Mouse (Mus musculus) stomach, postnatal 0 days (tissue): Measurements from ENCODE around the gene Pi4k2b. TPM values are rescaled to one million over a fixed set of nuclear protein-coding genes. Genes with fewer than 3 reads are reported as not detected.
"Not testable (repeated sequence)": the region's sequence is repeated elsewhere in the genome, so short reads cannot be mapped to it uniquely, and the experiment has no call there.

Experiments
- ATAC-seq: fragments of 200-750 bp; cut with Nextera tagmentation; 2 replicates; pipeline ENCODE4 v1.8.0; 2017; ENCODE audit not compliant: low FRiP score, low TSS enrichment
- DNase-seq: peaks from one replicate; pipeline ENCODE4 v3.0.0-alpha.2; 2016; ENCODE audit warnings: low spot score
- H3K27ac ChIP-seq: fragments of 300-500 bp; sonication (generic); replicated peaks from 2 replicates; pipeline ENCODE4 v1.5.1; 2014; ENCODE audit warnings: mild to moderate bottlenecking, control low read depth
- H3K27me3 ChIP-seq: fragments of 300-500 bp; sonication (generic); 2 replicates; pipeline ENCODE4 v1.6.1; 2014; ENCODE audit warnings: low read length; ENCODE audit not compliant: control insufficient read depth, insufficient read depth
- H3K36me3 ChIP-seq: fragments of 300-500 bp; sonication (generic); 2 replicates; pipeline ENCODE4 v1.6.1; 2014; ENCODE audit warnings: low read length, mixed read lengths; ENCODE audit not compliant: control insufficient read depth, insufficient read depth
- H3K4me1 ChIP-seq: fragments of 300-500 bp; sonication (generic); replicated peaks from 2 replicates; pipeline ENCODE4 v1.6.1; 2014; ENCODE audit warnings: antibody characterized with exemption; ENCODE audit not compliant: control insufficient read depth, insufficient read depth
- H3K4me2 ChIP-seq: fragments of 300-500 bp; sonication (generic); replicated peaks from 2 replicates; pipeline ENCODE4 v1.6.1; 2014; ENCODE audit warnings: low read depth, mild to moderate bottlenecking, control low read depth, moderate library complexity
- H3K4me3 ChIP-seq: fragments of 300-500 bp; sonication (generic); 2 replicates; pipeline ENCODE4 v1.5.1; 2014; ENCODE audit warnings: low read depth, low read length, control low read depth
- H3K9ac ChIP-seq: fragments of 300-500 bp; sonication (generic); 2 replicates; pipeline ENCODE4 v1.6.1; 2014; ENCODE audit warnings: mild to moderate bottlenecking, low read length, control low read depth, mixed read lengths
- H3K9me3 ChIP-seq: fragments of 300-500 bp; sonication (generic); 2 replicates; pipeline ENCODE4 v1.6.1; 2016; ENCODE audit warnings: low read length; ENCODE audit not compliant: control insufficient read depth
- CTCF ChIP-seq: IDR thresholded peaks from 2 replicates; pipeline ENCODE4 v1.5.1; 2016; ENCODE audit warnings: antibody characterized with exemption, low read depth, mild to moderate bottlenecking, moderate library complexity
- EP300 ChIP-seq: optimal IDR thresholded peaks from 2 replicates; pipeline ENCODE3; 2016; ENCODE audit warnings: antibody characterized with exemption
- WGBS: fragments of 180-500 bp; shearing (Covaris S2); extraction: QIAGEN DNeasy Blood & Tissue Kit; methylation state at CpG from one replicate; pipeline ENCODE4 v1.1.7; 2014; 5-methylcytosine and 5-hydroxymethylcytosine counted together
- polyA plus RNA-seq: library from polyadenylated mRNA; unstranded; fragments of >200 nt; fragmentation: Nextera tagmentation; extraction: Ambion mirVana; gene quantifications from 2 replicates; pipeline ENCODE4 v1.2.1, GENCODE M21; 2015

Gene Pi4k2b
- polyA plus RNA-seq, 1 experiment from 2014 or later = 29.1 TPM

DNA sequence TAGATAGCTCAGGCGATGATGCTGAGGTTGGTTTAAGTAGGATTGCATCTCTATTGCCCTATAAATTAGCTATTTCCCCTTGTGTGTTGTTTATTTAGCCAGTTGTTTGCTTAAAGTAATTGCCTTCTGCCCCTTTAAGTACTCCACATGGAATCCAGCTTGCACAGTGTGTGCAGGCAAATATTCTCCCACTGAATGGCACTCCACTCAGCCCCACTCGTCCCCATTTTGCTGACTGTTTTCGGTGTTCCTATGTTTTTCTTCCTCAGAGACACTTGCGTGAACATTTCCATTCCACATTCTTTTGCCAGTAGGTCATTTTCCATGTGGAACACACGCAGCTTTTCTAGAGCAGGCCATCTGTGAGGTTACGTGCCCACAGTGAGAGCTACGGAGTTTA is 21.2 kb downstream of the Pi4k2b start:
- Histone ChIP-seq H3K4me1 (no peaks in the 10 kb centered on the region), H3K27ac (no peak overlapping the region), H3K27me3 (no peaks in the 10 kb centered on the region), H3K9ac (no peak overlapping the region), H3K9me3 (no peaks in the 10 kb centered on the region), H3K4me2 (no peak overlapping the region), H3K4me3 (no peak overlapping the region), H3K36me3 (peaks cover 8% of the 10 kb centered on the region)
- no peak for TF ChIP-seq CTCF
- no peak for TF ChIP-seq EP300
- DNase-seq (no peak), ATAC-seq (no peak)
- WGBS = 84% methylated on average over 7 of the region's 7 CpGs

DNA sequence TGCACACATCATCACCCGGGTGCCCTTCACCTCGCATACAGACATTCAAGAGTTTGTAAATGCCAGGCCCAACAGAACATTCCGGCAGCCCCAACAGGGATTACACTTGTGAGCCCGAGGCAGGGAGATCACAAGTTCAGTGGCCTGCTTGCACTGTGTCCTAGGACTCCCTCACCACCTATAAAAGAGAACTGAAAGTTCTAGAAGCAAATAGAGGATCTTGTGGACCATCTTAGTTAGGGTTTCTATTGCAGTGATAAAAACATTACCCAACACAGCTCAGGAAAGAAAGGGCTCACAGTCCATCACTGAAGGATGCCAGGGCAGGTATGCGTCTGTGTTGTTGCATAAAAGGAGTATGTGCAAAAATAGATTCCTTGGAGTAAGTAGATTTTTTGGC is 32.9 kb downstream of the Pi4k2b start:
- Histone ChIP-seq H3K4me3 (no peak overlapping the region), H3K36me3 (peaks cover 7% of the 10 kb centered on the region), H3K4me1 (no peaks in the 10 kb centered on the region), H3K9ac (no peak overlapping the region), H3K9me3 (no peaks in the 10 kb centered on the region), H3K27ac (no peak overlapping the region), H3K27me3 (no peaks in the 10 kb centered on the region), H3K4me2 (no peak overlapping the region)
- TF ChIP-seq EP300 (no peak), CTCF (no peak)
- 91% methylated on average over 5 of the region's 5 CpGs for WGBS
- DNase-seq (no peak), ATAC-seq (no peak)

DNA sequence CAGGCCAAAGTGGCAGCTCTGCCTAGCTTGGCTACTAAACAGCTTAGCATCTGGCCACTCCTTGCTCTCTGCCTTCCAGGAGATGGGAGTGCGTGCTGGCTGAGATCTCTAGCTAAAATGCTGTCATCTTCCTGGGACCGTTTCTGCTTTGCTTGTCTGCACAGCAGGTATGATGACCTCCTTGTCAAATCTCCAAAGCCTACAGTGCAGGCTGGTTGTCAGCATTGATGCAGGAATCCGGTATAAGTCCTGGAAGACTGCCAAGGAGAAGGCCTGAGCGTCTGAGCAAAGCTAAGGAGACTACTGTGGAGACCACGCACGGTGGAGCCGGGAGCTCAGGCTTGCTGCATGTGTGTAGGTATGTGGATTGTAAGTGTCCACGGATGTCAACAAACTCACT is 33.9 kb downstream of the Pi4k2b start, which contains the start of gene Zcchc4:
TSS of gene Zcchc4 (plus strand) at position 173 of the 400 bp plus-strand sequence.
- ATAC-seq (no peak), DNase-seq (no peak)
- H3K4me3 ChIP-seq = no peak within 1 kb of the TSS
- H3K27me3 ChIP-seq = no peaks in the 10 kb centered on the region
- H3K27ac ChIP-seq = no peak within 1 kb of the TSS
- no peaks in the 10 kb centered on the region for H3K4me1 ChIP-seq
- H3K9me3 ChIP-seq = no peaks in the 10 kb centered on the region
- H3K4me2 ChIP-seq = no peak within 1 kb of the TSS
- WGBS = 55% methylated on average over 8 of the region's 8 CpGs
- H3K36me3 ChIP-seq = peaks cover under 1% of the 10 kb centered on the region; the same call in 1 of the 2 replicates
- TF ChIP-seq EP300 = no peak
- no peak for TF ChIP-seq CTCF
- no peak within 1 kb of the TSS for H3K9ac ChIP-seq

DNA sequence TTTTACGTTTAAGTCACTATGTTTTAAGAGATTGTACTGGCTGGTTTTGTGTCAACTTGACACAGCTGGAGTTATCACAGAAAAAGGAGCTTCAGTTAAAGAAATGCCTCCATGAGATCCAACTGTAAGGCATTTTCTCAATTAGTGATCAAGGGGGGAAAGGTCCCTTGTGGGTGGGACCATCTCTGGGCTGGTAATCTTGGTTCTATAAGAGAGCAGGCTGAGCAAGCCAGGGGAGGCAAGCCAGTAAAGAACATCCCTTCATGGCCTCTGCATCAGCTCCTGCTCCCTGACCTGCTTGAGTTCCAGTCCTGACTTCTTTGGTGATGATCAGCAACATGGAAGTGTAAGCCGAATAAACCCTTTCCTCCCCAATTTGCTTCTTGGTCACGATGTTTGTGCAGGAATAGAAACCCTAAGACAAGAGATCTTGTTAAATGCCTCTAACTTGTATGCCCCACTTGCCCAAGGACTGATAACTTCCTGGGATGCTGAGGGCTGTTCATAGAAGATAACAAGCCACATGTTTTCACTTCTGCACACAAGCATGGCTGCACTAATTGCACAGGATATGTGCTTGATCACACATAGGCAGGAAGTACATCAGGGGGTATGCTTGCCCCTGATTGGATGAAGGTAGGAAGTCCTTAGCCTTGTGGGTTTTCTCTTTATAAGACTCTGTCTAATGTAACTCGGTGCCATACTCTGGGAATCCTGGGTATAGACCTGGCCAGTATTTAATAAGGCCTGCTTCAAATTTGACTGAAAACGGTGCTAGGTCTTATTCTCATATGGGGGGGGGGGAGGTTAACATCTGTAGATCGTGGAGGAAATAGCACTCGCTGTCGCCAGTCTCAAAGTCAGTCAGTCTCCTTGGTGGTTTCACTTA is 35.3 kb downstream of the Pi4k2b start:
- not testable (repeated sequence) for ATAC-seq, H3K4me2 ChIP-seq, H3K4me1 ChIP-seq, DNase-seq, H3K4me3 ChIP-seq, H3K27me3 ChIP-seq, H3K9me3 ChIP-seq, H3K9ac ChIP-seq, H3K36me3 ChIP-seq, H3K27ac ChIP-seq
- 88% methylated on average over 8 of the region's 8 CpGs for WGBS

DNA sequence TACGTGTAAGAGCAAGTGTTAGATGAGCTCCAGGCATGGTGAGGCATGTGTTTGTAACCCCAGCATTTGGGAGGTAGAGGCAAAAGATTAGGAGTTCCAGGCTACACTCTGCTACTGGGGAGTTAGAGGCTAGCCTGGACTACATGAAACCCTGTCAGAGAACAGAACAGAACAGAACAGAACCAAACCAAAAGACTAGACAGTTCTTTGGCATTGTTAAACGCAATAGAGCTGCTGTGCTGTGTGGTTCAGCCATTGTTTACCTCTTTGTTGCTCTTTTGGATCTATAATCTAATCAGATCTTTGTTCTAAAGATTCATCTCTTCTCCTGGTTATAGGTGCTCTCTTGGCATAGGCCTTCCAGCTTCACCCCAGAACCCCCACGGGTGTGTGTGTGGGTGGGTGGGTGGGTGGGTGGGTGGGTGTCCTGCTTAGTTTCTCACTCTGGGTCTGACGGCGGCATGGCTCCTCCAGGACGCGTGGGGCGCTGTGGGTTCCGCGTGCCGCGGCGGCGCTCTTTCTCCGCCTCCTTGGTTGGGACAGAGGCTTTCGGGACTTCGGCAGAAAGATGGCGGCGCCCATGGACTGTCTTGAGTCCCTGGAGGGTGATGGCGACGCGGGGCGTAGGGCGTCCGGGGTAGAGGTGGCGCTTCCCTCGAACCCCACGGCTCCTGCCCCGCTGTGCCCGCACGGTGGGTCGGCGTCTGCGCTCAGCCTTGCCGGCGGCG is 41.3 kb downstream of the Pi4k2b start:
- peak overlapping the region; percentile 80 for H3K27ac ChIP-seq
- ATAC-seq (peak; percentile 98), DNase-seq (peak; percentile 91)
- no peaks in the 10 kb centered on the region for H3K4me1 ChIP-seq
- no peaks in the 10 kb centered on the region for H3K36me3 ChIP-seq
- H3K9ac ChIP-seq = peak overlapping the region; percentile 84
- TF ChIP-seq CTCF = peak; percentile 81
- TF ChIP-seq EP300 = no peak
- peak overlapping the region; percentile 70 for H3K4me2 ChIP-seq
- peak overlapping the region; percentile 88 for H3K4me3 ChIP-seq
- WGBS = 4% methylated on average over 36 of the region's 37 CpGs
- no peaks in the 10 kb centered on the region for H3K27me3 ChIP-seq
- H3K9me3 ChIP-seq = no peaks in the 10 kb centered on the region

DNA sequence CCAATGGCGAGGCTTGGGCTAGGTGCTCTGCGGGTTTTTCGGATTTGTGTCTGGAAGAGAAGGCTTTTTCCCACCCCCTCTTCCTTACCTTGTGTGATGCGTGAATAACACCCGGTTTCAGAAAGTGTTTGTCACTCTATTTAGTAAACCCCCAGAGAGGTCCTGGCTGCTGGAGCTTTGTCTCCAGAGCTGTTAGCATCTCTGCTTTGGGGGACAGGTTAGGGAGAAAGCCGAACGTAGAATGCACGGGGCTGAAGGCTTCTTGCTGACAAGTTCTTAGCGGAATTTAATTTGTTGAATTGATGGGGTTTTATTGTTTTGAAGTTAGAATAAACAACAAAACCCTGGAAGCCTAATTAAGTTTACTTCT is 41.9 kb downstream of the Pi4k2b start:
- Histone ChIP-seq H3K27me3 (no peaks in the 10 kb centered on the region), H3K4me1 (no peaks in the 10 kb centered on the region), H3K4me2 (peak overlapping the region; percentile 70), H3K36me3 (no peaks in the 10 kb centered on the region), H3K9me3 (no peaks in the 10 kb centered on the region), H3K27ac (peak overlapping the region; percentile 80), H3K9ac (peak overlapping the region; percentile 84), H3K4me3 (peak overlapping the region; percentile 88)
- no peak for TF ChIP-seq EP300
- TF ChIP-seq CTCF = no peak
- WGBS = 0% methylated on average over 9 of the region's 9 CpGs
- no peak for DNase-seq
- peak; percentile 58 for ATAC-seq
